ENCODE assay signal across 8 mouse cellular contexts in genomic region chr8:111742261-111743037, GRCm38 (mm10). TPM values are rescaled to one million over a fixed set of nuclear protein-coding genes. Genes with fewer than 3 reads are reported as not detected.
A peak's percentile ranks its signal among the peaks of the same experiment; 100 is the strongest.
DNase-seq lines count a peak whose midpoint lies in the region; ATAC-seq lines count a peak whose summit lies in the region.

No protein-coding gene starts in this region.

- no peaks in the 10 kb centered on the region for H3K9me3 ChIP-seq in heart, embryonic 15.5 days (replicated peaks)
- H3K9me3 ChIP-seq in midbrain, embryonic 15.5 days = no peaks in the 10 kb centered on the region

- H3K4me1 ChIP-seq in heart, embryonic 15.5 days (replicated peaks) = peaks cover 76% of the 10 kb centered on the region
- peaks cover 73% of the 10 kb centered on the region for H3K4me1 ChIP-seq in midbrain, embryonic 15.5 days

- no peaks in the 10 kb centered on the region for H3K27me3 ChIP-seq in heart, embryonic 15.5 days
- no peaks in the 10 kb centered on the region for H3K27me3 ChIP-seq in midbrain, embryonic 15.5 days (replicated peaks)

- H3K9ac ChIP-seq in heart, embryonic 15.5 days = peak overlapping the region; percentile 95
- H3K9ac ChIP-seq in midbrain, embryonic 15.5 days = peak overlapping the region; percentile 92

- no peaks in the 10 kb centered on the region for H3K36me3 ChIP-seq in heart, embryonic 15.5 days
- H3K36me3 ChIP-seq in midbrain, embryonic 15.5 days (replicated peaks) = no peaks in the 10 kb centered on the region

- H3K27ac ChIP-seq in heart, embryonic 15.5 days = peak overlapping the region; percentile 87
- peak overlapping the region; percentile 84 for H3K27ac ChIP-seq in midbrain, embryonic 15.5 days

- ATAC-seq in heart, embryonic 15.5 days (replicated peaks; ENCODE audit: insufficient number of reproducible peaks, insufficient read depth, low FRiP score, low read depth) = no peak
- ATAC-seq in midbrain, embryonic 15.5 days (replicated peaks) = no peak; the same call in 1 of the 2 replicates

- intact Hi-C loops in left cerebral cortex, postnatal 4 days (cut with DNase I) = no loop called here

- WGBS in heart, embryonic 15.5 days = 19% methylated on average over 11 of the region's 11 CpGs
- 12% methylated on average over 11 of the region's 11 CpGs for WGBS in midbrain, embryonic 15.5 days

- peak overlapping the region; percentile 77 for H3K4me2 ChIP-seq in heart, embryonic 15.5 days
- H3K4me2 ChIP-seq in midbrain, embryonic 15.5 days = peak overlapping the region; percentile 56

- H3K4me3 ChIP-seq in heart, embryonic 15.5 days = peak overlapping the region; percentile 87
- H3K4me3 ChIP-seq in midbrain, embryonic 15.5 days = peak overlapping the region; percentile 97

- DNase-seq in left cerebral cortex, postnatal 4 days = peak; percentile 47
- no peak for DNase-seq in left cerebral cortex, adult 11 months (ENCODE audit: low spot score)
- DNase-seq in cerebellum, adult 11-12 months = peak; percentile 85
- DNase-seq in kidney, postnatal 25 days = peak; percentile 80 to 91
- no peak for DNase-seq in frontal cortex, postnatal 25 days (ENCODE audit: low spot score in 2 of 2)
- DNase-seq in gastrocnemius, postnatal 25 days = no peak

RNA-seq across cellular contexts. Expression of gene Bcar1, which starts 1.2 kb away (rescaled TPM):
- total RNA-seq in left cerebral cortex, postnatal 4 days (2021) = 10 to 100 TPM; 58.2 to 59.7 TPM
- 40.1 and 45.3 TPM in 2 replicates for polyA plus RNA-seq in heart, embryonic 15.5 days (2015; fragmentation: Nextera tagmentation; extraction: Ambion mirVana)
- polyA plus RNA-seq in midbrain, embryonic 15.5 days (2015; fragmentation: Nextera tagmentation; extraction: Ambion mirVana) = 51.9 and 55.8 TPM in 2 replicates
- 1 to 10 TPM; 8.7 to 9.7 TPM for total RNA-seq in gastrocnemius, postnatal 25 days (2021)

RNA-seq across cellular contexts. Expression of gene Ctrb1, which starts 51.6 kb away (rescaled TPM):
- total RNA-seq in left cerebral cortex, postnatal 4 days (2021) = not detected
- polyA plus RNA-seq in heart, embryonic 15.5 days (2015; fragmentation: Nextera tagmentation; extraction: Ambion mirVana) = 0.43 and 2.9 TPM in 2 replicates
- 2.5 TPM in 1 of 2 replicates, not detected in the other for polyA plus RNA-seq in midbrain, embryonic 15.5 days (2015; fragmentation: Nextera tagmentation; extraction: Ambion mirVana)
- total RNA-seq in gastrocnemius, postnatal 25 days (2021) = not detected

Comparison
In these comparisons a context has a peak if more than half of its experiments do, and no peak if none do; other contexts are left out.
1. DNase-seq: peak in left cerebral cortex, postnatal 4 days (single experiment), cerebellum, adult 11-12 months (single experiment) and kidney, postnatal 25 days (2 of 2); none in left cerebral cortex, adult 11 months (single experiment), frontal cortex, postnatal 25 days (0 of 2) and gastrocnemius, postnatal 25 days (single experiment).
2. RNA of gene Bcar1, which starts 1.2 kb away (total RNA-seq): 58.2 to 59.7 TPM in left cerebral cortex, postnatal 4 days; 8.7 to 9.7 TPM in gastrocnemius, postnatal 25 days; every median in the first group is over 4 times any median in the second.